ENCODE assay signal across 25 mouse cellular contexts in the genomic region with DNA sequence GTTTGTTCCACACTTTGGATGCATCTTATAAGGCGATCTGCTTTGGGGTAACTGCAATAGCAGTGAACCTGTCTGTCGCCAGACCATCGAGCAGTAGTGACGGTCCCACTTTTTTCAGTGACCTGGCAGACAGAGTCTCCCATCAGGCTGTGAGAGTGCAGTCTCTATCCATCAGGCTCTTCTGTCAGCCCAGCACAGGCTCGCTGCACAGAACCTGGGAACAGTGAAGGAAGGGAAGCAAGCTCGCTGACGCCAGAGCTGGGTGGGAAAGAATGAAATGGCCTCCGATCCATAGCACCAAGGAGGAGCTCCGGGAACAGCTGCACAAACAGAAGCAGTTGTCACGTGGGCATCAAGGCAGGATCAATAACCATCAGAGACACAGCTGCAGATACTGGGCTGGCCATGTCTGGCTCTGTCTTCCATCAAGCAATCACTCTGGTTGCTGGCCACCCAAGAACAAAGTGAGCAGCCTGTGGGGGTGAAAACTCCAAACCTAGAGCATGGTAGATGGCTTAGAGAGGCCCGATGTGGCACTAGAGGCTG. TPM values are rescaled to one million over a fixed set of nuclear protein-coding genes. Genes with fewer than 3 reads are reported as not detected.
DNase-seq lines count a peak whose midpoint lies in the region; ATAC-seq lines count a peak whose summit lies in the region.
"Had no signal": no experiment of that assay in that cellular context is flagged by ENCODE, and none has a peak within 500 bp of the region (broad histone marks: within the 10 kb centered on the region; RNA-seq: fewer than 3 reads in every experiment).

No protein-coding gene starts in this region.

- no peak for ATAC-seq in hindbrain, embryonic 16.5 days
- ATAC-seq in midbrain, embryonic 11.5 days (ENCODE audit: low FRiP score), result no peak
- ATAC-seq: CD4-positive, CD25-positive, alpha-beta regulatory T cell, adult 4 months; forebrain, embryonic 14.5 days had no signal

- no peak overlapping the region for H3K4me2 ChIP-seq in hindbrain, embryonic 16.5 days (ENCODE audit: low read length)
- H3K4me2 ChIP-seq in midbrain, embryonic 11.5 days, result no peak overlapping the region
- H3K4me2 ChIP-seq: heart, embryonic 11.5 days; heart, embryonic 15.5 days; hindbrain, embryonic 14.5 days had no signal

- H3K4me3 ChIP-seq in hindbrain, embryonic 10.5 days, result no peak overlapping the region
- H3K4me3 ChIP-seq in hindbrain, embryonic 16.5 days (ENCODE audit: low read length), result no peak overlapping the region
- no peak overlapping the region for H3K4me3 ChIP-seq in midbrain, embryonic 11.5 days (ENCODE audit: low read depth, low read length)
- no peak overlapping the region for H3K4me3 ChIP-seq in midbrain, embryonic 10.5 days
- H3K4me3 ChIP-seq in embryonic facial prominence, embryonic 10.5 days, result no peak overlapping the region
- no peak overlapping the region for H3K4me3 ChIP-seq in heart, embryonic 10.5 days
- H3K4me3 ChIP-seq: erythroblast, embryonic 14.5 days; forebrain, embryonic 10.5 days; heart, embryonic 15.5 days had no signal

- H3K9ac ChIP-seq in hindbrain, embryonic 16.5 days (ENCODE audit: low read depth, low read length), result no peak overlapping the region
- no peak overlapping the region for H3K9ac ChIP-seq in midbrain, embryonic 11.5 days (ENCODE audit: low read length)
- H3K9ac ChIP-seq: heart, embryonic 15.5 days; hindbrain, embryonic 14.5 days had no signal

- H3K27ac ChIP-seq in hindbrain, embryonic 10.5 days, result peak overlapping the region; percentile 18; the same call in 1 of the 2 replicates
- H3K27ac ChIP-seq in hindbrain, embryonic 16.5 days (ENCODE audit: low read depth, low read length), result no peak overlapping the region
- no peak overlapping the region for H3K27ac ChIP-seq in midbrain, embryonic 11.5 days (ENCODE audit: low read depth, low read length)
- H3K27ac ChIP-seq in midbrain, embryonic 10.5 days (replicated peaks), result no peak overlapping the region
- no peak overlapping the region; the same call in 1 of the 2 replicates for H3K27ac ChIP-seq in embryonic facial prominence, embryonic 10.5 days (replicated peaks)
- no peak overlapping the region for H3K27ac ChIP-seq in heart, embryonic 10.5 days
- H3K27ac ChIP-seq: forebrain, embryonic 10.5 days; heart, embryonic 15.5 days; hindbrain, embryonic 14.5 days had no signal

- 71% methylated on average over 11 of the region's 11 CpGs for WGBS in hindbrain, embryonic 10.5 days
- 73% methylated on average over 11 of the region's 11 CpGs for WGBS in hindbrain, embryonic 16.5 days
- WGBS in midbrain, embryonic 11.5 days, result 77% methylated on average over 11 of the region's 11 CpGs
- 74% methylated on average over 11 of the region's 11 CpGs for WGBS in midbrain, embryonic 10.5 days
- 73% methylated on average over 11 of the region's 11 CpGs for WGBS in embryonic facial prominence, embryonic 10.5 days
- 61% methylated on average over 11 of the region's 11 CpGs for WGBS in heart, embryonic 10.5 days

- H3K4me1 ChIP-seq in hindbrain, embryonic 10.5 days (replicated peaks), result no peaks in the 10 kb centered on the region
- H3K4me1 ChIP-seq in hindbrain, embryonic 16.5 days (ENCODE audit: control insufficient read depth, insufficient read depth, low read depth, low read length), result no peaks in the 10 kb centered on the region
- H3K4me1 ChIP-seq in midbrain, embryonic 11.5 days (ENCODE audit: control insufficient read depth, insufficient read depth, low read length), result no peaks in the 10 kb centered on the region
- H3K4me1 ChIP-seq in midbrain, embryonic 10.5 days, result no peaks in the 10 kb centered on the region
- no peaks in the 10 kb centered on the region; the same call in 1 of the 2 replicates for H3K4me1 ChIP-seq in embryonic facial prominence, embryonic 10.5 days
- 0 out of 2 replicates have a peak, but pooled peaks cover 3% of the 10 kb centered on the region for H3K4me1 ChIP-seq in heart, embryonic 10.5 days
- H3K4me1 ChIP-seq: forebrain, embryonic 10.5 days; heart, embryonic 15.5 days had no signal

- H3K27me3 ChIP-seq in hindbrain, embryonic 10.5 days (ENCODE audit: insufficient read depth, poor library complexity, severe bottlenecking), result no peaks in the 10 kb centered on the region
- no peaks in the 10 kb centered on the region for H3K27me3 ChIP-seq in hindbrain, embryonic 16.5 days (replicated peaks; ENCODE audit: control insufficient read depth, insufficient read depth, low read length)
- no peaks in the 10 kb centered on the region for H3K27me3 ChIP-seq in midbrain, embryonic 11.5 days (ENCODE audit: control insufficient read depth, insufficient read depth, low read length)
- H3K27me3 ChIP-seq in midbrain, embryonic 10.5 days (ENCODE audit: low read depth, poor library complexity, severe bottlenecking), result no peaks in the 10 kb centered on the region
- H3K27me3 ChIP-seq in embryonic facial prominence, embryonic 10.5 days (replicated peaks; ENCODE audit: low read depth, poor library complexity, severe bottlenecking), result no peaks in the 10 kb centered on the region
- H3K27me3 ChIP-seq in heart, embryonic 10.5 days (ENCODE audit: insufficient read depth, poor library complexity, severe bottlenecking), result no peaks in the 10 kb centered on the region
- H3K27me3 ChIP-seq: heart, embryonic 15.5 days had no signal

- H3K36me3 ChIP-seq in hindbrain, embryonic 10.5 days, result no peaks in the 10 kb centered on the region
- H3K36me3 ChIP-seq in hindbrain, embryonic 16.5 days (ENCODE audit: control insufficient read depth, insufficient read depth, low read length), result no peaks in the 10 kb centered on the region
- H3K36me3 ChIP-seq in midbrain, embryonic 11.5 days (ENCODE audit: control insufficient read depth, insufficient read depth, low read length), result no peaks in the 10 kb centered on the region
- H3K36me3 ChIP-seq in midbrain, embryonic 10.5 days, result no peaks in the 10 kb centered on the region
- no peaks in the 10 kb centered on the region; the same call in 1 of the 2 replicates for H3K36me3 ChIP-seq in embryonic facial prominence, embryonic 10.5 days (replicated peaks)
- H3K36me3 ChIP-seq in heart, embryonic 10.5 days, result no peaks in the 10 kb centered on the region
- H3K36me3 ChIP-seq: heart, embryonic 15.5 days had no signal

- H3K9me3 ChIP-seq in hindbrain, embryonic 10.5 days, result 0 out of 2 replicates have a peak, but pooled peaks cover 2% of the 10 kb centered on the region
- no peaks in the 10 kb centered on the region for H3K9me3 ChIP-seq in hindbrain, embryonic 16.5 days (ENCODE audit: control insufficient read depth, low read length)
- no peaks in the 10 kb centered on the region for H3K9me3 ChIP-seq in midbrain, embryonic 11.5 days (ENCODE audit: control insufficient read depth, low read length)
- H3K9me3 ChIP-seq in midbrain, embryonic 10.5 days (replicated peaks), result no peaks in the 10 kb centered on the region
- no peaks in the 10 kb centered on the region for H3K9me3 ChIP-seq in embryonic facial prominence, embryonic 10.5 days
- H3K9me3 ChIP-seq in heart, embryonic 10.5 days, result no peaks in the 10 kb centered on the region
- H3K9me3 ChIP-seq: forebrain, embryonic 10.5 days; G1E; heart, embryonic 15.5 days had no signal

- peak; percentile 11 for DNase-seq in hindbrain, embryonic 10.5 days (ENCODE audit: low spot score)
- DNase-seq in midbrain, embryonic 11.5 days (ENCODE audit: low spot score, missing footprints), result peak; percentile 82
- no peak for DNase-seq in midbrain, embryonic 10.5 days (ENCODE audit: low spot score)
- DNase-seq in embryonic facial prominence, embryonic 10.5 days (ENCODE audit: low spot score), result peak; percentile 38
- DNase-seq in mesoderm, embryonic 11.5 days (ENCODE audit: low read depth, low spot score), result peak; percentile 43
- DNase-seq in heart, embryonic 10.5 days (ENCODE audit: low spot score), result no peak
- no peak for DNase-seq in thymus, postnatal 14 days
- DNase-seq: adrenal gland, adult 8-10 months; adrenal gland, postnatal 36 days; B cell, adult 2 months; cerebellum, adult 2 months; cerebellum, postnatal 14 days; gastrocnemius, postnatal 10 days; heart, adult 18-20 months; heart, postnatal 14 days had no signal

RNA-seq across cellular contexts. Expression of gene Rsl24d1, which starts 24.2 kb away (rescaled TPM):
- 136 and 150 TPM in 2 replicates for polyA plus RNA-seq in hindbrain, embryonic 10.5 days (2016; fragmentation: Nextera tagmentation; extraction: Ambion mirVana)
- 93.9 and 98.9 TPM in 2 replicates for polyA plus RNA-seq in hindbrain, embryonic 16.5 days (2015; fragmentation: Nextera tagmentation; extraction: Ambion mirVana)
- 172 and 184 TPM in 2 replicates for polyA plus RNA-seq in midbrain, embryonic 11.5 days (2014; fragmentation: Nextera tagmentation; extraction: Ambion mirVana)
- 143 and 150 TPM in 2 replicates for polyA plus RNA-seq in midbrain, embryonic 10.5 days (2016; fragmentation: Nextera tagmentation; extraction: Ambion mirVana)
- 162 and 164 TPM in 2 replicates for polyA plus RNA-seq in embryonic facial prominence, embryonic 10.5 days (2016; fragmentation: Nextera tagmentation; extraction: Ambion mirVana)
- polyA plus RNA-seq in heart, embryonic 10.5 days (2016; fragmentation: Nextera tagmentation; extraction: Ambion mirVana), result 101 and 124 TPM in 2 replicates

RNA-seq across cellular contexts. Expression of gene Gm20509, which starts 35.1 kb away (rescaled TPM):
- not detected in 2 replicates for polyA plus RNA-seq in hindbrain, embryonic 10.5 days (2016; fragmentation: Nextera tagmentation; extraction: Ambion mirVana)
- polyA plus RNA-seq in hindbrain, embryonic 16.5 days (2015; fragmentation: Nextera tagmentation; extraction: Ambion mirVana), result not detected in 2 replicates
- not detected in 2 replicates for polyA plus RNA-seq in midbrain, embryonic 11.5 days (2014; fragmentation: Nextera tagmentation; extraction: Ambion mirVana)
- not detected in 2 replicates for polyA plus RNA-seq in midbrain, embryonic 10.5 days (2016; fragmentation: Nextera tagmentation; extraction: Ambion mirVana)
- not detected in 2 replicates for polyA plus RNA-seq in embryonic facial prominence, embryonic 10.5 days (2016; fragmentation: Nextera tagmentation; extraction: Ambion mirVana)
- polyA plus RNA-seq in heart, embryonic 10.5 days (2016; fragmentation: Nextera tagmentation; extraction: Ambion mirVana), result not detected in 2 replicates
- polyA plus RNA-seq: CD4-positive, CD25-positive, alpha-beta regulatory T cell, adult 4 months; cerebellum, adult 2 months; embryonic facial prominence, embryonic 14.5 days; erythroblast, embryonic 14.5 days; forebrain, embryonic 10.5 days; forebrain, embryonic 14.5 days; G1E; heart, embryonic 11.5 days; heart, embryonic 15.5 days; hindbrain, embryonic 14.5 days had no signal

RNA-seq across cellular contexts. Expression of gene Khdc3, which starts 35.8 kb away (rescaled TPM):
- polyA plus RNA-seq in hindbrain, embryonic 10.5 days (2016; fragmentation: Nextera tagmentation; extraction: Ambion mirVana), result 0.20 TPM in 1 of 2 replicates, not detected in the other
- 0.12 and 0.24 TPM in 2 replicates for polyA plus RNA-seq in hindbrain, embryonic 16.5 days (2015; fragmentation: Nextera tagmentation; extraction: Ambion mirVana)
- not detected in 2 replicates for polyA plus RNA-seq in midbrain, embryonic 11.5 days (2014; fragmentation: Nextera tagmentation; extraction: Ambion mirVana)
- not detected in 2 replicates for polyA plus RNA-seq in midbrain, embryonic 10.5 days (2016; fragmentation: Nextera tagmentation; extraction: Ambion mirVana)
- polyA plus RNA-seq in embryonic facial prominence, embryonic 10.5 days (2016; fragmentation: Nextera tagmentation; extraction: Ambion mirVana), result 0.26 TPM in 1 of 2 replicates, not detected in the other
- polyA plus RNA-seq in heart, embryonic 10.5 days (2016; fragmentation: Nextera tagmentation; extraction: Ambion mirVana), result not detected in 2 replicates
- polyA plus RNA-seq: erythroblast, embryonic 14.5 days; forebrain, embryonic 10.5 days; forebrain, embryonic 14.5 days; heart, embryonic 11.5 days; heart, embryonic 15.5 days had no signal

Comparison
In these comparisons a context has a peak if more than half of its experiments do, and no peak if none do; other contexts are left out.
1. DNase-seq: peak in hindbrain, embryonic 10.5 days (single experiment), midbrain, embryonic 11.5 days (single experiment), embryonic facial prominence, embryonic 10.5 days (single experiment) and mesoderm, embryonic 11.5 days (single experiment); none in midbrain, embryonic 10.5 days (single experiment), heart, embryonic 10.5 days (single experiment) and thymus, postnatal 14 days (single experiment).